Mouse (Mus musculus) MEL (cell line): ENCODE measurements at regions not wholly inside any gene's neighbourhood (a gene's known extent, or its start where the extent isn't known, plus 50 kb on each side); places are given as distances from the start of the nearest gene placed in this dataset.

Experiments used
- DNase-seq: peaks from one replicate; pipeline ENCODE4 v3.0.0; 2011; ENCODE audit warnings: low read depth, low spot score
- H3K27ac ChIP-seq: 2 replicates; pipeline ENCODE4 v1.5.1; 2012; ENCODE audit warnings: low read depth, mild to moderate bottlenecking, control low read depth, low read length, moderate library complexity; ENCODE audit not compliant: control insufficient read depth
- H3K27me3 ChIP-seq, 2 experiments: fragments of 150-350 bp in 1 of 2; sonication (generic) in 1 of 2; 2 replicates each; pipeline ENCODE4 v1.6.1; 2012; ENCODE audit warnings: low read length in 2 of 2, mild to moderate bottlenecking in 2 of 2, improper control_type of control experiment in 1 of 2, moderate library complexity in 1 of 2; ENCODE audit not compliant: insufficient read depth in 2 of 2, control insufficient read depth in 1 of 2
- H3K36me3 ChIP-seq, 2 experiments: 2 replicates each; pipeline ENCODE4 v1.6.1; 2012 to 2014; ENCODE audit warnings: low read length in 2 of 2, improper control_type of control experiment in 1 of 2, inconsistent platforms in 1 of 2, mild to moderate bottlenecking in 1 of 2; ENCODE audit not compliant: insufficient read depth in 2 of 2, control insufficient read depth in 1 of 2
- H3K4me1 ChIP-seq, 2 experiments: fragments of 150-350 bp in 1 of 2; sonication (generic) in 1 of 2; 2 replicates each; pipeline ENCODE4 v1.6.1; 2012; ENCODE audit warnings: low read length in 2 of 2, improper control_type of control experiment in 1 of 2, mild to moderate bottlenecking in 1 of 2; ENCODE audit not compliant: insufficient read depth in 2 of 2, control insufficient read depth in 1 of 2
- H3K4me3 ChIP-seq, 2 experiments: fragments of 150-350 bp in 1 of 2; sonication (generic) in 1 of 2; 2 replicates each; pipeline ENCODE4 v1.5.1; 2012; ENCODE audit warnings: low read depth in 2 of 2, low read length in 2 of 2, mild to moderate bottlenecking in 2 of 2, moderate library complexity in 2 of 2, control low read depth in 1 of 2, improper control_type of control experiment in 1 of 2; ENCODE audit not compliant: control insufficient read depth in 1 of 2, insufficient read depth in 1 of 2
- H3K79me2 ChIP-seq: 2 replicates; pipeline ENCODE4 v1.6.1; 2012; ENCODE audit warnings: mild to moderate bottlenecking, low read length, moderate library complexity; ENCODE audit not compliant: control insufficient read depth, poor library complexity, insufficient read depth
- H3K9ac ChIP-seq: 2 replicates; pipeline ENCODE4 v1.6.1; 2012; ENCODE audit warnings: low read depth, mild to moderate bottlenecking, control low read depth, low read length, moderate library complexity; ENCODE audit not compliant: control insufficient read depth, poor library complexity, severe bottlenecking
- H3K9me3 ChIP-seq: fragments of 150-350 bp; sonication (generic); replicated peaks from 2 replicates; pipeline ENCODE4 v1.6.1; 2012; ENCODE audit warnings: mild to moderate bottlenecking, low read length, improper control_type of control experiment, moderate library complexity; ENCODE audit not compliant: insufficient read depth
- BHLHE40 ChIP-seq: IDR thresholded peaks from 2 replicates; pipeline ENCODE4 v1.6.1; 2012; ENCODE audit warnings: low read depth, mild to moderate bottlenecking, inconsistent platforms, low read length, improper control_type of control experiment, borderline replicate concordance
- CHD1 ChIP-seq: IDR thresholded peaks from 2 replicates; pipeline ENCODE4 v1.6.1; 2012; ENCODE audit warnings: low read depth, mild to moderate bottlenecking, inconsistent platforms, low read length, improper control_type of control experiment
- CHD2 ChIP-seq: IDR thresholded peaks from 2 replicates; pipeline ENCODE4 v1.6.1; 2011; ENCODE audit warnings: low read length, improper control_type of control experiment
- CTCF ChIP-seq, 3 experiments: IDR thresholded peaks in 2 of 3; conservative IDR thresholded peaks in 1 of 3; 2 replicates each; pipeline ENCODE4 v1.5.1; 2011 to 2012; ENCODE audit warnings: low read length in 3 of 3, low read depth in 2 of 3, mild to moderate bottlenecking in 2 of 3, improper control_type of control experiment in 1 of 3, inconsistent platforms in 1 of 3, mixed read lengths in 1 of 3, moderate library complexity in 1 of 3; ENCODE audit not compliant: control insufficient read depth in 1 of 3, insufficient read depth in 1 of 3, poor library complexity in 1 of 3, severe bottlenecking in 1 of 3
- EP300 ChIP-seq, 2 experiments: IDR thresholded peaks; 2 replicates each; pipeline ENCODE4 v1.6.1; 2011; ENCODE audit warnings: improper control_type of control experiment in 2 of 2, low read length in 2 of 2, low read depth in 1 of 2, mild to moderate bottlenecking in 1 of 2
- ETS1 ChIP-seq: IDR thresholded peaks from 2 replicates; pipeline ENCODE4 v1.6.1; 2012; ENCODE audit warnings: low read depth, mild to moderate bottlenecking, inconsistent platforms, low read length, improper control_type of control experiment, moderate library complexity
- GABPA ChIP-seq: IDR thresholded peaks from 2 replicates; pipeline ENCODE4 v1.6.1; 2012; ENCODE audit warnings: low read depth, mild to moderate bottlenecking, inconsistent platforms, low read length, improper control_type of control experiment, moderate library complexity
- GATA1 ChIP-seq: IDR thresholded peaks from 2 replicates; pipeline ENCODE4 v1.6.1; 2011; ENCODE audit warnings: low read depth, low read length, improper control_type of control experiment
- KAT2A ChIP-seq: conservative IDR thresholded peaks from 2 replicates; pipeline ENCODE4 v1.6.1; 2012; ENCODE audit warnings: low read depth, low read length, improper control_type of control experiment, inconsistent platforms
- MAFK ChIP-seq: IDR thresholded peaks from 2 replicates; pipeline ENCODE4 v1.6.1; 2011; ENCODE audit warnings: low read depth, mild to moderate bottlenecking, low read length, improper control_type of control experiment, borderline replicate concordance
- MAX ChIP-seq: IDR thresholded peaks from 2 replicates; pipeline ENCODE4 v1.6.1; 2011; ENCODE audit warnings: low read length, improper control_type of control experiment
- MEF2A ChIP-seq: IDR thresholded peaks from 2 replicates; pipeline ENCODE4 v1.6.1; 2014; ENCODE audit warnings: low read depth, mild to moderate bottlenecking, inconsistent platforms, low read length, improper control_type of control experiment; ENCODE audit not compliant: poor library complexity, insufficient replicate concordance, severe bottlenecking; ENCODE audit errors: extremely low read depth
- MXI1 ChIP-seq: IDR thresholded peaks from 2 replicates; pipeline ENCODE4 v1.6.1; 2011; ENCODE audit warnings: mild to moderate bottlenecking, low read depth, low read length, improper control_type of control experiment
- MYB ChIP-seq: IDR thresholded peaks from 2 replicates; pipeline ENCODE4 v1.6.1; 2011; ENCODE audit warnings: mild to moderate bottlenecking, low read depth, low read length, improper control_type of control experiment
- MYC ChIP-seq: IDR thresholded peaks from 2 replicates; pipeline ENCODE4 v1.6.1; 2011; ENCODE audit warnings: low read depth, mild to moderate bottlenecking, low read length, improper control_type of control experiment, moderate library complexity
- NELFE ChIP-seq: IDR thresholded peaks from 2 replicates; pipeline ENCODE4 v1.6.1; 2011; ENCODE audit warnings: low read depth, low read length, improper control_type of control experiment
- POLR2AphosphoS2 ChIP-seq: IDR thresholded peaks from 2 replicates; pipeline ENCODE4 v1.6.1; 2011; ENCODE audit warnings: low read length, improper control_type of control experiment
- RCOR1 ChIP-seq: IDR thresholded peaks from 2 replicates; pipeline ENCODE4 v1.6.1; 2012; ENCODE audit warnings: low read depth, mild to moderate bottlenecking, inconsistent platforms, low read length, improper control_type of control experiment
- SIN3A ChIP-seq: IDR thresholded peaks from 2 replicates; pipeline ENCODE4 v1.6.1; 2012; ENCODE audit warnings: low read length, improper control_type of control experiment, inconsistent platforms
- TAL1 ChIP-seq: IDR thresholded peaks from 2 replicates; pipeline ENCODE4 v1.6.1; 2012; ENCODE audit warnings: mild to moderate bottlenecking, inconsistent platforms, low read length, moderate library complexity, mixed read lengths
- TCF12 ChIP-seq: IDR thresholded peaks from 2 replicates; pipeline ENCODE4 v1.6.1; 2014; ENCODE audit warnings: low read depth, mild to moderate bottlenecking, inconsistent platforms, low read length, improper control_type of control experiment, moderate library complexity
- UBTF ChIP-seq: IDR thresholded peaks from 2 replicates; pipeline ENCODE4 v1.6.1; 2012; ENCODE audit warnings: low read depth, mild to moderate bottlenecking, inconsistent platforms, low read length, improper control_type of control experiment, moderate library complexity, borderline replicate concordance; ENCODE audit not compliant: insufficient read depth
- ZKSCAN1 ChIP-seq: IDR thresholded peaks from 2 replicates; pipeline ENCODE4 v1.6.1; 2012; ENCODE audit warnings: low read depth, mild to moderate bottlenecking, inconsistent platforms, low read length, improper control_type of control experiment, moderate library complexity
- ZMIZ1 ChIP-seq: IDR thresholded peaks from 2 replicates; pipeline ENCODE4 v1.6.1; 2012; ENCODE audit warnings: low read depth, mild to moderate bottlenecking, inconsistent platforms, low read length, improper control_type of control experiment, moderate library complexity
- ZNF384 ChIP-seq: IDR thresholded peaks from 2 replicates; pipeline ENCODE4 v1.6.1; 2012; ENCODE audit warnings: low read depth, mild to moderate bottlenecking, inconsistent platforms, low read length, improper control_type of control experiment

DNA sequence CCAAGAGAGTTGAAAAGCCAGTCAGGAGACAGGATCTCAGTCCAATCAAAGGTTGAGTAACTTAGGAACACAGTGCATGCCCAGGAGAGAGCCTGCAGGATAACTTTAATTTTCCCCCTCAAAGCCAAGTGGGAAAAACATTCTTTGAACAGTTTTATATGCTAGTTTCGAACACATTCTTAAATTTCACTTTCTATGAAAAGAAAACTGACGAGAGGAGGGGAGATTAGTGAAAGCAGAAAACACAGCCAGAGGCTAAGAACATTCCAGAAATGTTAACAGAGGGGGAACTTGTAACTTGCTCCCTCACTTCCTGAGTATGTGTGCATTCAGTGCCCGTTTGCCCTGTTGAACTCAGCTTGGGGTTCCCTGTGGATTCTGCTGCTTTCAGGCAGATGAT lies 213.0 kb upstream of the Tars start:
- Histone ChIP-seq H3K4me1 (no peaks in the 10 kb centered on the region), H3K4me3 (no peak overlapping the region), H3K9me3 (no peaks in the 10 kb centered on the region), H3K27me3 (no peaks in the 10 kb centered on the region), H3K27ac (no peak overlapping the region), H3K36me3 (no peaks in the 10 kb centered on the region), H3K79me2 (no peaks in the 10 kb centered on the region), H3K9ac (no peak overlapping the region)
- DNase-seq, result no peak
- TF ChIP-seq MYC (no peak), TAL1 (no peak), ZMIZ1 (no peak), MXI1 (no peak), ETS1 (no peak), RCOR1 (no peak), TCF12 (no peak), GABPA (no peak), ZNF384 (no peak)

DNA sequence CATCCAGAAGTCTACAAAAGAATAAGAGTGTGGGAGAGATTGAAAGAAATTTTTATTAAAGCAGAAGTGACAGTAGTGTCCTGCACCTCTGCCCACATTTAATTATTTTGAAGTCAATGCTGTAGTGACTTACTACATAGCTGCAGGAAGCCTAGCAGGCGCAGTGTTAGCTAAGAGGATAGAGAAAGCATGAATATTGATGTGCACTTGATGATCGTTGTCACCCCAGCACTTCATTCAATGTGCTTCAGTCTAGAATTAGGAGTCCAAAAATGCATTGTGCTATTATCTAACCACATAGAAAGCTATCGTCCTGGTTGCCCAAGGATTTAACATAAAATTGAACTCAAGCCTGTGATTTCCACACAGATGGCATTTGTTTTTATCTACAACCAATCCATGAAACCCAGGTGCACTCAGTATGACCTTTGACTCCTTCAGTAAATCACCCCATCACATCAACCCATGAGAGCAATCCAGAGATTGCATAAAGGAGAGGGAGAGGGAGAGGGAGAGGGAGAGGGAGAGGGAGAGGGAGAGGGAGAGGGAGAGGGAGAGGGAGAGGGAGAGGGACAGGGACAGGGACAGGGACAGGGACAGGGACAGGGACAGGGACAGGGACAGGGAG lies 210.7 kb upstream of the Tars start:
- Histone ChIP-seq H3K9ac (no peak overlapping the region), H3K27me3 (no peaks in the 10 kb centered on the region), H3K4me1 (no peaks in the 10 kb centered on the region), H3K79me2 (no peaks in the 10 kb centered on the region), H3K9me3 (no peaks in the 10 kb centered on the region), H3K36me3 (no peaks in the 10 kb centered on the region), H3K4me3 (no peak overlapping the region), H3K27ac (no peak overlapping the region)
- DNase-seq, result no peak
- TF ChIP-seq EP300 (IDR thresholded peaks at IDR 0.05; ENCODE audit: low read depth in 1 of 2, low read length in 2 of 2) (no peak), GABPA (no peak), BHLHE40 (no peak), MYC (no peak)

DNA sequence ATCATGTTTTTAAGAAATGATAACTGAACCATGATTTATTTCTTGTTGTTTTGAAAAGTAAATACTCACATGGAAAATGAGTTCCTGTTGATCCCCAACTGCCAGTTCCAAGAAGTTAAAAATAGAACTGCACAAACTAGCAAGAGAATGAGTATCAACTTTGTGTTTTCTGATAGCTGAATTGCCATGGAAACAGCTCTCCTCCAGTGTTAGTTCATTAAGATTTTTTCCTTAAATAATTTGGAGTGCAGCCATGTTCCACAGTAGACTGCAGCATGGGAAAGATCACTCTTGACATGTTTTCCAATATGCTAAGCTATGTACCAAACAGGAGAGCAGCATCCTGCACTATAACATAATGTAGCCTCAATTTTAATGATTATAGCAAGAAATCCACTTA lies 208.0 kb upstream of the Tars start:
- no peak overlapping the region for H3K9ac ChIP-seq
- H3K36me3 ChIP-seq, result no peaks in the 10 kb centered on the region
- no peaks in the 10 kb centered on the region for H3K4me1 ChIP-seq
- TF ChIP-seq ZNF384 (no peak), KAT2A (no peak), CHD2 (no peak), BHLHE40 (no peak), GABPA (no peak), MEF2A (no peak), ZKSCAN1 (no peak), NELFE (no peak), ETS1 (no peak), RCOR1 (no peak), MYC (no peak), POLR2AphosphoS2 (no peak), UBTF (no peak), GATA1 (no peak), MYB (no peak), CTCF (IDR thresholded peaks at IDR 0.05 in 2 of 3, conservative IDR thresholded peaks at IDR 0.05 in 1 of 3; ENCODE audit: control insufficient read depth in 1 of 3, insufficient read depth in 1 of 3, low read depth in 2 of 3, low read length in 3 of 3, poor library complexity in 1 of 3, severe bottlenecking in 1 of 3) (no peak), MAX (no peak), SIN3A (no peak), CHD1 (no peak), MAFK (no peak)
- H3K79me2 ChIP-seq, result no peaks in the 10 kb centered on the region
- no peak for DNase-seq
- H3K4me3 ChIP-seq, result no peak overlapping the region
- no peak overlapping the region for H3K27ac ChIP-seq
- no peaks in the 10 kb centered on the region for H3K27me3 ChIP-seq
- no peaks in the 10 kb centered on the region for H3K9me3 ChIP-seq
